Mouse (Mus musculus) left cerebral cortex, postnatal 14 days (tissue): Measurements from ENCODE around the gene Spata21. TPM values are rescaled to one million over a fixed set of nuclear protein-coding genes. Genes with fewer than 3 reads are reported as not detected.
"Not testable (repeated sequence)": the region's sequence is repeated elsewhere in the genome, so short reads cannot be mapped to it uniquely, and the experiment has no call there.

Experiments used
- DNase-seq, 2 experiments: peaks; one replicate each; pipeline ENCODE4 v3.0.0; 2021 to 2022; ENCODE audit warnings: low spot score in 2 of 2, mixed read lengths in 1 of 2
- intact Hi-C: fragments of 180-260 bp; cut with DNase I; formaldehyde crosslinking; loops from one replicate; pipeline ENCODE4 v1.15.1; 2025
- total RNA-seq, 2 experiments: library from RNA; stranded (reverse); gene quantifications; 2 replicates each; pipeline ENCODE4 v1.2.3; 2021

Gene Spata21
- total RNA-seq, 2 experiments from 2014 or later, result 0.20 to 0.38 TPM

- intact Hi-C loops, result loop anchor here (5.0 kb wide), 1 partner anchor 41 kb away; the partner anchor contains the start of gene Necap2
- DNase-seq, result no peak
Measured at GRCm38 (mm10) chr4:141118691-141119090, 30.6 kb downstream of the Spata21 start.

DNA sequence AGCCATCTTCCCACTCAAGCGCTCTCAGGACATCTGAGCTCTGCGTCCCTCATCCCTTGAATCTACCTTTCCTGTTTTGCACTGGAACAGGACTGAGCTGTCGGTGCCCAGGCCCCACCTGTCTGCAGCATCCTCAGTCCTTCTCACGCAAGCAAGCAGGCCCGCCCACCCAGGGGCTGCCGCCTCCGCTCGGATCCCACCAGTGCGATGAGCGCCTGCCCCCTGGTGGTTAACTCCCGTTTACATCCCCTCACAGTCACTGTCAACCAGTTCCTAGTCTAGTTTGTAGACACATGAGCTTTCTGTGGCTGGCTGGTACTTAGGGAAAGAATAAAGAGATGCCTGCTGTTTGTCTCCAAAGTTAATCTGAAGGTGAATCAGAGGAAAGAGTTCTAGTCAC is 32.6 kb downstream of the Spata21 start:
- intact Hi-C loops, result no loop called here
- peak; percentile 67 to 76 for DNase-seq

GRCm38 (mm10) chr4:141122663-141123062 is 34.5 kb downstream of the Spata21 start:
- intact Hi-C loops, result no loop called here
- DNase-seq, result no peak

- intact Hi-C loops, result no loop called here
- no peak for DNase-seq
Measured at GRCm38 (mm10) chr4:141123065-141123464, 34.9 kb downstream of the Spata21 start.

DNA sequence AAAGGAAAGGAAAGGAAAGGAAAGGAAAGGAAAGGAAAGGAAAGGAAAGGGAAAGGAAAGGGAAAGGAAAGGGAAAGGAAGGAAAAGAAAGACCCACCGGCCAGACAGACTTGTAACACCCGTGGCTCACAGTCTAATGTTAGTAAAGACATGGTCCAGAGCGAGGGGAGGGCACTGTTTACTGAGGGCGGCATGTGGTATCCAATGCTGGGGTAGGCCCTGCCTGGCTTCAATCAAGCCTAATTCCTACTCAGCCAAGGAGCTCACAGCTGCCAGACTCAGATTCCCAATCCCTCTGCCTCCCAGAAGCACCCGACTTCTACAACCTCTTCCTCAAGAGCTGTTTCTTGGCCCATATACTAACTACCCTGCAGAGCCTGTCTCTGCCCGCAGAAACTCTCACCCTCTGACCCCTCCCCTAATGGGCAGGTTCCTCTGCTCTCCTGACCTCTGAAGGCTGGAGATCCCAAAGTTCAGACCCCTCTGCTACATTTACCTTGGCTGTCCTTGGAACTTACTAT is 41.1 kb downstream of the Spata21 start:
- no peak for DNase-seq
- intact Hi-C loops, result loop anchor here (5.0 kb wide), 1 partner anchor 1482 kb away; no protein-coding TSS in a partner anchor

GRCm38 (mm10) chr4:141130704-141131342 is 42.7 kb downstream of the Spata21 start:
- intact Hi-C loops, result no loop called here
- peak in 1 of 2 experiments; percentile 78 for DNase-seq

DNA sequence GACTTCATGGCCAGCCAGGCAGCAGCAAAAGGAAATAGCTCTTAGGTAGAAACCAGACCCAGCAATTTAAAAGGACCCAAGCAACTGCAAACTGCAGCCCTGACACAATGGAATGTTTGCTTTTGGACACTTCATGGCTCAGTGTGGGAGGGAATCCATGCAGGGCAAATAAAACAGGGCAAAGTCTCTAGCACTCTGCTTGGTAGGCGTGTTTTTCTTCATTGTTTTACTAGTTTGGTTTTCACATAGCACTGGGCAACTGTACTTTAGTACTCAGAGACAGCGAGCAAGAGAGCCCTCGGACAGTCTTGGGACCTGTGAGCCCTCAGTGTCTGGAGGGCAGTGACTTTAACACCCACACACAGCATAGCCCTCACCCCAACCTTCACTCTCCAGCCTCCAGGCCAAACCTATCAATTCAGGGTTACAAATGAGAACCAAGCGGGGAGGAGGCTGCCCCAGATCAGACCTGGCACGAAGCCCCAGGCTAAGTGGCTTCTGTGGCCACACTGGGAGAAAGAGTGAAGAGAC is 43.5 kb downstream of the Spata21 start:
- intact Hi-C loops, result no loop called here
- DNase-seq, result no peak

- intact Hi-C loops, result no loop called here
Measured at GRCm38 (mm10) chr4:141132191-141132590, 44.1 kb downstream of the Spata21 start.

DNA sequence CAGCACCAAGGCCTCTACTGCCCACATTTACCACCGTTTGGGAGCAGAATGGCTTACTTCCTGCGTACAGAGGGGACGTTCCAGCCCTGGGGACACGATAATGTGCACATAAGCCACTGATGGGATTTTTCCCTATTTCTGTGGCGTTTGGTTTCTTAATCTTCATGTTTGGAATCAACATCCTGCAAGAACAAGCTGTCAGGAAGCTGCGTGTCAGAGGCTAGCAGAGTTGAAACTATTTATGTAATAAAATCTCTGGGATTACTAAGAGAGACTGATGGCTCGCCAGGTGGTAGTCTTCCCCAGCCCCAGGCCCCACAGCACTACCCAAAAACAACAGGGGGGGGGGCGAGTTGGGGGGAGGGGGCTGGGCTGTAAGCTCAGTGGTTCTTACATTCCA is 45.1 kb downstream of the Spata21 start:
- no peak for DNase-seq
- intact Hi-C loops, result no loop called here

More at GRCm38 (mm10) chr4:141132191-141132590, 44.1 kb downstream of the Spata21 start:
- DNase-seq, result no peak

- intact Hi-C loops, result no loop called here
- DNase-seq, result peak in 1 of 2 experiments; percentile 30
Measured at GRCm38 (mm10) chr4:141134031-141134441, 45.9 kb downstream of the Spata21 start.

GRCm38 (mm10) chr4:141134751-141135530 is 46.8 kb downstream of the Spata21 start:
- intact Hi-C loops, result no loop called here
- no peak for DNase-seq

DNA sequence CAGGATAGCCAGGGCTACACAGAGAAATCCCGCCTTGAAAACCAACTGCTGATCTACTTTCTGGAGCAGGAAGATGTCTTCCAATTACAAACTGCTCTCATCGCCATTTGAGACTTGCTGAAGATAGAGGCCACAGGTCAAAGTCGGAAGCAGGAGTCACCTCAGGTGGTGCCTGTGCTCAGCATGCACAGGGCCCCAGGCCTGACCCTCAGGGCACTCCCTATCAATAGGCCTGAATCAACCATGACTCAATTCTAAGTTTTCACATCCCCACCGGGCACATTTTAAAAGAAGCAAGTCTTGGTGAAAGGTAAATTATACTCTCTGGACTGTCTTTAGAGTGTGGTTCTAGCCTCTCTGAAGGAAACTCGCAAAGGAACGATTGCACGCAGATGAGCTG is 48.0 kb downstream of the Spata21 start:
- DNase-seq, result no peak
- intact Hi-C loops, result no loop called here

DNA sequence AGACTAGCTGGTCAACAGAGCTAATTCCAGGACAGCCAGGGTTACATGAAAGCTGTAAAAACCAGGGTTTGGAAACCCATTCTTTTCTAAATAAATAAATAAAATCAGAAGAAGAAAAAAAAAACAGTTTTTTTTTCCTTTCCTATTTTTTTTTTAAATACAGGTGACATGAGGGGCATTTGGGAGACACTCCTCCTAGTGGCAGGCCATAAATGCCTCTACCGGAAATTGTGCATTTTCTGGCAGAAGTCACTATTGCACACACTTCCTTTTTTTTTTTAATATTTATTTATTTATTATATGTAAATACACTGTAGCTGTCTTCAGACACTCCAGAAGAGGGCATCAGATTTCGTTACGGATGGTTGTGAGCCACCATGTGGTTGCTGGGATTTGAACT is 49.6 kb downstream of the Spata21 start:
- DNase-seq, intact Hi-C loops: not testable (repeated sequence)

DNA sequence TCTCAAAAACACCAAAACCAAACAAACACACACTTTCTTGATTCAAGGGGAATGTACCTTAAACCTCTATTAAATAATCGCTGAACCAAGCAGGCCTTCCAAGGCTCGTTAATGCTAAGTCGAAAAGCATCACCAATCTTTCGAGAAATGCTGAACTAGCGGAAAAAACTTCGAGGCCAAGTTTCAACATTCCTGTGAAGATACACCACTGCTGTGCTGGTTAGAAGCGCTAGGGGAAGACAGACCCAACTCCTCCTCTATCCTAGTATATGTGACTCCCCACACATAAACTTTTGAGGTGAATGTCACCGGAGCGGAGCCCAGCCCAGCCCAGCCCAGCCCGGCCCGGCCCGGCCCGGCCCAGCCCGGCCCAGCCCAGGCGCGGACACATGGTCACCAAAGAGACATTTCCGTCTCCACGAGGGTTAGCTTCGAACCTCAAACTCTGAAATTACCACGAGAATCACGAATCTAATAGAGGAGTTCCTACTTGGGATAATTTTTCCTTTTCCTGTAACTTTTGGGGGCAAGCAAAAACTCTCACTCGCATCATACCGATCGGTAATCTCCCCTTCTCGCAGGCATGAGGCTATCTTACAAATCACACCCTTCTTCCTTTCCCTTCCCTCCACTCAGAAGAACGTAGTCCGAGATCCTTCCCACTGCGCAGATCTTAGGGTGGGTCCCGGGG is 50.4 kb downstream of the Spata21 start:
- no peak for DNase-seq
- intact Hi-C loops, result no loop called here

GRCm38 (mm10) chr4:141139116-141139970 is 51.2 kb downstream of the Spata21 start, which contains the start of gene Szrd1:
Gene Szrd1 (minus strand): TSS chr4:141139775.
- DNase-seq, result peak; percentile 99
- intact Hi-C loops, result no loop called here

- intact Hi-C loops, result not testable (repeated sequence)
Measured at GRCm38 (mm10) chr4:141140354-141140753, 52.2 kb downstream of the Spata21 start.

DNA sequence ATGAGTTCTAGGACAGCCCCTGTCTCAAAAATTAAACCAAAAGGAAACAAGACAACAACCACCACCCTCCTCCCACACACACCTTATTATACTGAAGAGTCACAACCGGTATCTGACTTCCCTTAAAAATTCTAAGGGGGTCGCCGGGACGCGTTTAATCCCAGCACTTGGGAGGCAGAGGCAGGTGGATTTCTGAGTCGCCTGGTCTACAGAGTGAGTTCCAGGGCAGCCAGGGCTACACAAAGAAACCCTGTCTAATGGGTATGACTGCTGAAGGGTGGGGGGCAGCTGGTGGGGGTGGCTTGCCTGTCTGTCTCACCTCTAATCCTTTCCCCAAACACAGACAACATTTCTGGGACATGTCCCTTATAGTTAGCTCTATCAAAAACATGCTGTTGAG is 52.8 kb downstream of the Spata21 start:
- intact Hi-C loops, result no loop called here
- no peak for DNase-seq

More at GRCm38 (mm10) chr4:141140354-141140753, 52.2 kb downstream of the Spata21 start:
- not testable (repeated sequence) for DNase-seq

DNA sequence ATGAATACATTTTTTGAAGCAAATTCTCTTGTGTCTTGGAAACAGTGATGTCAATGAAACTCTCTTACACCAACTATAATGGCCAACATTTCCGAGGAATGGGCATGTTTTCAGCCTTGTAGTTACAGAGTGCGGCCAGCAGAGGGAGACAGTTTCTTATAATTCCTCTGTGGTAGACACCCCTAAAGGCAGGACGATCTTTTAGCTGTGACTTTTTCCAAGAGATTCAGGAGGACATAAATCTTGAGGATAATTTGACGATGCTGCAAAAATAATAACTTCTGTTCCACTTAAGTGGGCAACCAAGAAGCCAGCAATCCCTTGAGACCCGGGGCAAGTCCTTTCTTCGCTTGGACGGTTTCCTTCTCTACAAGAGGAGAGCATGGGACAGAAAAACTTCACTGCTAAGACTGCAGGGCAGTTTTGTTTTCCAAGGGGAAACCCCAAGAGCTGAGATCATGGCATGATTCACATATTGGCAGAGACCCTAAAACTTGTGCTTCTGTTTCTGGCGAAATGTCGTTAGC is 54.2 kb downstream of the Spata21 start:
- intact Hi-C loops, result loop anchor here (2.0 kb wide), 1 partner anchor 124 kb away; no protein-coding TSS in a partner anchor

More for the DNA sequence above, 54.2 kb downstream of the Spata21 start:
- DNase-seq, result peak; percentile 83 to 84
